Mouse (Mus musculus) brain, embryonic 18.5 days (tissue): ENCODE results near the gene Htr1f.

ENCODE experiments used
- DNase-seq: peaks from one replicate; pipeline ENCODE4 v3.0.0-alpha.2; 2012; ENCODE audit warnings: low read depth, low spot score

Gene Htr1f

GRCm38 (mm10) chr16:64973533-64974305, 131.9 kb downstream of the Htr1f start:
- no peak for DNase-seq

- DNase-seq = no peak
Observed at GRCm38 (mm10) chr16:64961690-64962089, 144.0 kb downstream of the Htr1f start.

- DNase-seq = no peak
Observed at GRCm38 (mm10) chr16:64941646-64942195, 163.9 kb downstream of the Htr1f start.

GRCm38 (mm10) chr16:64934793-64935192, 170.9 kb downstream of the Htr1f start:
- DNase-seq = no peak

GRCm38 (mm10) chr16:64934011-64934410, 171.6 kb downstream of the Htr1f start:
- DNase-seq = no peak

GRCm38 (mm10) chr16:64923500-64923899, 182.2 kb downstream of the Htr1f start:
- DNase-seq = no peak

GRCm38 (mm10) chr16:64908747-64909146, 196.9 kb downstream of the Htr1f start:
- DNase-seq = no peak

GRCm38 (mm10) chr16:64907112-64907511, 198.5 kb downstream of the Htr1f start:
- peak; percentile 3 for DNase-seq

GRCm38 (mm10) chr16:64903328-64903727, 202.3 kb downstream of the Htr1f start:
- DNase-seq = peak; percentile 3

- DNase-seq = no peak
Observed at GRCm38 (mm10) chr16:64899084-64899483, 206.6 kb downstream of the Htr1f start.

GRCm38 (mm10) chr16:64889496-64889895, 216.2 kb downstream of the Htr1f start:
- no peak for DNase-seq

GRCm38 (mm10) chr16:64885547-64885946, 220.1 kb downstream of the Htr1f start:
- DNase-seq = no peak

GRCm38 (mm10) chr16:64885142-64885541, 220.5 kb downstream of the Htr1f start:
- DNase-seq = no peak

GRCm38 (mm10) chr16:64884420-64884838, 221.2 kb downstream of the Htr1f start:
- no peak for DNase-seq

GRCm38 (mm10) chr16:64883896-64884295, 221.8 kb downstream of the Htr1f start:
- no peak for DNase-seq

- no peak for DNase-seq
Observed at GRCm38 (mm10) chr16:64881442-64881841, 224.2 kb downstream of the Htr1f start.

- DNase-seq = no peak
Observed at GRCm38 (mm10) chr16:64880986-64881385, 224.7 kb downstream of the Htr1f start.

GRCm38 (mm10) chr16:64879735-64880134, 225.9 kb downstream of the Htr1f start:
- DNase-seq = no peak

- no peak for DNase-seq
Observed at GRCm38 (mm10) chr16:64878611-64879132, 227.0 kb downstream of the Htr1f start.

- no peak for DNase-seq
Observed at GRCm38 (mm10) chr16:64877314-64877713, 228.3 kb downstream of the Htr1f start.

GRCm38 (mm10) chr16:64876631-64877265, 228.9 kb downstream of the Htr1f start:
- no peak for DNase-seq

GRCm38 (mm10) chr16:64875822-64876221, 229.8 kb downstream of the Htr1f start:
- DNase-seq = no peak

GRCm38 (mm10) chr16:64875384-64875783, 230.3 kb downstream of the Htr1f start:
- DNase-seq = no peak
